Mouse (Mus musculus) liver, embryonic 12.5 days (tissue): ENCODE measurements around the gene Fam160b1. TPM values are rescaled to one million over a fixed set of nuclear protein-coding genes. Genes with fewer than 3 reads are reported as not detected.
A peak's percentile ranks its signal among the peaks of the same experiment; 100 is the strongest.

ENCODE experiments used
- ATAC-seq: fragments of 200-750 bp; cut with Nextera tagmentation; 2 replicates; pipeline ENCODE4 v1.8.0; 2017; ENCODE audit warnings: moderate number of reproducible peaks, mild to moderate bottlenecking, moderate library complexity
- H3K27ac ChIP-seq: fragments of 300-500 bp; sonication (generic); 2 replicates; pipeline ENCODE4 v1.5.1; 2016; ENCODE audit warnings: mild to moderate bottlenecking
- H3K27me3 ChIP-seq: fragments of 300-500 bp; sonication (generic); replicated peaks from 2 replicates; pipeline ENCODE4 v1.6.1; 2016; ENCODE audit warnings: mild to moderate bottlenecking, moderate library complexity
- H3K36me3 ChIP-seq: fragments of 300-500 bp; sonication (generic); 2 replicates; pipeline ENCODE4 v1.6.1; 2016; ENCODE audit warnings: mild to moderate bottlenecking, moderate library complexity
- H3K4me1 ChIP-seq: fragments of 300-500 bp; sonication (generic); 2 replicates; pipeline ENCODE4 v1.6.1; 2016
- H3K4me2 ChIP-seq: fragments of 300-500 bp; sonication (generic); 2 replicates; pipeline ENCODE4 v1.6.1; 2016; ENCODE audit warnings: mild to moderate bottlenecking, moderate library complexity
- H3K4me3 ChIP-seq: fragments of 300-500 bp; sonication (generic); 2 replicates; pipeline ENCODE4 v1.5.1; 2016; ENCODE audit warnings: mild to moderate bottlenecking, moderate library complexity
- H3K9ac ChIP-seq: fragments of 300-500 bp; sonication (generic); 2 replicates; pipeline ENCODE4 v1.6.1; 2016; ENCODE audit warnings: mild to moderate bottlenecking, moderate library complexity
- H3K9me3 ChIP-seq: fragments of 300-500 bp; sonication (generic); replicated peaks from 2 replicates; pipeline ENCODE4 v1.6.1; 2016; ENCODE audit warnings: mild to moderate bottlenecking, moderate library complexity
- WGBS: fragments of 180-500 bp; shearing (Covaris S2); methylation state at CpG from one replicate; pipeline ENCODE4 v1.1.7; 2016; ENCODE audit not compliant: insufficient replicate concordance; 5-methylcytosine and 5-hydroxymethylcytosine counted together
- polyA plus RNA-seq: library from polyadenylated mRNA; unstranded; fragments of >200 nt; fragmentation: Nextera tagmentation; extraction: Ambion mirVana; gene quantifications from 2 replicates; pipeline ENCODE4 v1.2.1, GENCODE M21; 2016

The Fam160b1 gene
- polyA plus RNA-seq, 1 experiment from 2014 or later = 9.5 TPM

GRCm38 (mm10) chr19:57327679-57328078 lies 32.8 kb upstream of the Fam160b1 start:
- Histone ChIP-seq H3K4me3 (no peak overlapping the region), H3K9ac (no peak overlapping the region), H3K9me3 (no peaks in the 10 kb centered on the region), H3K4me2 (no peak overlapping the region), H3K27me3 (peaks cover 8% of the 10 kb centered on the region; the same call in 1 of the 2 replicates), H3K4me1 (no peaks in the 10 kb centered on the region; the same call in 1 of the 2 replicates), H3K27ac (no peak overlapping the region), H3K36me3 (no peaks in the 10 kb centered on the region)
- no peak for ATAC-seq

- ATAC-seq = no peak
- no peak overlapping the region for H3K4me3 ChIP-seq
- WGBS = 91% methylated on average over 7 of the region's 7 CpGs
- H3K27ac ChIP-seq = no peak overlapping the region
- no peaks in the 10 kb centered on the region; the same call in 1 of the 2 replicates for H3K4me1 ChIP-seq
- H3K9me3 ChIP-seq = no peaks in the 10 kb centered on the region
- H3K27me3 ChIP-seq = peaks cover 8% of the 10 kb centered on the region; the same call in 1 of the 2 replicates
- H3K4me2 ChIP-seq = no peak overlapping the region
- no peaks in the 10 kb centered on the region for H3K36me3 ChIP-seq
- no peak overlapping the region for H3K9ac ChIP-seq
Measured at GRCm38 (mm10) chr19:57328269-57328668, 32.2 kb upstream of the Fam160b1 start.

DNA sequence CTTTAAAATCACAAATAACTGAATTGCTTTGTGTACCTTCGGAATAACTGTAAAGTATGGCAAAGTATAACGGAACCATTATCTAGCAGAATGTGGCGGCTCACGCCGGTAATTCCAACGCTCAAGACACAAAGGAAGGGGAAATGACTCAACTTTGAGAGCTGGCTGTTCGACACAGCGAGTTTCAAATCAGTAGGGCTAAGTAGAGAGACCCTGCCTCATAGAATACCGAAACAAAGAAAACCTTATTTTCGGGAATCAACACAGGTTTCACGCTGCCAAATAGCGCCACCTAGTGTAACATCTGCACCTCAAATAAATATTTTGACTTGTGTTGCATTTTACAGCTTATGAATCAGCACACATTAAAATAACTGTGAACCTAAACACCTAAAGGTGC lies 31.7 kb upstream of the Fam160b1 start:
- 0 out of 2 replicates have a peak, but pooled peaks cover 8% of the 10 kb centered on the region for H3K27me3 ChIP-seq

GRCm38 (mm10) chr19:57330309-57330708 lies 30.2 kb upstream of the Fam160b1 start:
- Histone ChIP-seq H3K9me3 (no peaks in the 10 kb centered on the region), H3K9ac (no peak overlapping the region), H3K27me3 (no peaks in the 10 kb centered on the region), H3K4me2 (no peak overlapping the region), H3K36me3 (no peaks in the 10 kb centered on the region), H3K4me3 (no peak overlapping the region), H3K27ac (no peak overlapping the region), H3K4me1 (no peaks in the 10 kb centered on the region; the same call in 1 of the 2 replicates)
- ATAC-seq = no peak
- WGBS = 60% methylated on average over 11 of the region's 11 CpGs

More for the DNA sequence above, 31.7 kb upstream of the Fam160b1 start:
- no peak overlapping the region for H3K27ac ChIP-seq
- peak overlapping the region; percentile 40 for H3K4me2 ChIP-seq
- no peaks in the 10 kb centered on the region for H3K9me3 ChIP-seq
- H3K9ac ChIP-seq = no peak overlapping the region
- 35% methylated on average over 12 of the region's 12 CpGs for WGBS
- no peak overlapping the region for H3K4me3 ChIP-seq
- ATAC-seq = no peak
- H3K4me1 ChIP-seq = no peaks in the 10 kb centered on the region; the same call in 1 of the 2 replicates
- no peaks in the 10 kb centered on the region for H3K36me3 ChIP-seq

GRCm38 (mm10) chr19:57331237-57331636 lies 29.2 kb upstream of the Fam160b1 start:
- H3K9me3 ChIP-seq = no peaks in the 10 kb centered on the region
- 65% methylated on average over 6 of the region's 6 CpGs for WGBS

DNA sequence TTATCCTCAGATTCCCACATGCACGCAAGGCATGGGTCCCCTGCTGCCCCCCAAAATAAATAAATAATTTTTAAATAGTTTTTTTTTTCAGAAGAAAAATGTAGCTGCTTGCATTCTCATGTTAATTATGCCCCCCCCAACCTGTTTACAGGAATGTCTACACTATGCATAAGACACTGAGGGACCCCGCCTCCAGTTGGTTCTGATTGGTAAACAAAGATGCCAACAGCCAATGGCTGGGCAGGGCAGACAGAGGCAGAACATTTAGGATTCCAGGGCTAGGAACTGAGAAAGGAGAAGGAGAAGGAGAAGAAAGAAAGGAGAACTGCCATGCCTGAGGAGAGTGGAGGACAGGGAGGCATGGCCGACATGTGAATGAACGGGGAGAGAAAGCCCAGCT lies 27.1 kb upstream of the Fam160b1 start:
- Histone ChIP-seq H3K4me1 (no peaks in the 10 kb centered on the region; the same call in 1 of the 2 replicates), H3K4me3 (no peak overlapping the region), H3K4me2 (no peak overlapping the region), H3K36me3 (no peaks in the 10 kb centered on the region), H3K27me3 (no peaks in the 10 kb centered on the region), H3K9ac (no peak overlapping the region), H3K27ac (no peak overlapping the region), H3K9me3 (no peaks in the 10 kb centered on the region)
- no peak for ATAC-seq
- WGBS = 74% methylated on average over 4 of the region's 4 CpGs

More at GRCm38 (mm10) chr19:57331237-57331636, 29.2 kb upstream of the Fam160b1 start:
- Histone ChIP-seq H3K36me3 (no peaks in the 10 kb centered on the region), H3K9ac (no peak overlapping the region), H3K4me3 (no peak overlapping the region), H3K4me2 (no peak overlapping the region), H3K4me1 (no peaks in the 10 kb centered on the region; the same call in 1 of the 2 replicates), H3K27ac (no peak overlapping the region), H3K27me3 (no peaks in the 10 kb centered on the region)
- no peak for ATAC-seq

DNA sequence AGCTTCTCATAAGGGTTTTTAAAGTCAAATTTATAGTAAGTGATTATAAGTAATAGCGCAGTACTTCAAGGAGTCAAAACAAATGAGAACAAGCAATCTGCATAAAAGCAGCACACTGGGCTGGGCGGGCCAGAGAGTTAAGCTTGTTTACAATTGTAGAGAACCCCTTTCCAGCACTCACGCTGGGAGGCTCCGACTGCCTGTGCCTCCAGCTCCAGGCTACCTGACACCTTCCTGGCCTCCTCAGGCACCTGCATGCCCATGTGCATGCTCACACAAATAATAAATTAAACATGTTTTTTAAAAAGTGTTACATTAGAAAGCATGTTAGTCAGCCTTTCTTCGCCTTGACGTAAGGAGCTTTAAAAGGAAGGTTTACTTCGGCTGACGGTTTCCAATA lies 25.3 kb upstream of the Fam160b1 start:
- H3K4me3 ChIP-seq = no peak overlapping the region
- 73% methylated on average over 8 of the region's 8 CpGs for WGBS
- no peaks in the 10 kb centered on the region for H3K36me3 ChIP-seq
- H3K27me3 ChIP-seq = no peaks in the 10 kb centered on the region
- no peak overlapping the region for H3K9ac ChIP-seq
- H3K4me2 ChIP-seq = no peak overlapping the region
- no peak overlapping the region for H3K27ac ChIP-seq
- H3K4me1 ChIP-seq = no peaks in the 10 kb centered on the region
- no peak for ATAC-seq
- H3K9me3 ChIP-seq = no peaks in the 10 kb centered on the region

GRCm38 (mm10) chr19:57339281-57339864 lies 21.1 kb upstream of the Fam160b1 start:
- H3K4me1 ChIP-seq = no peaks in the 10 kb centered on the region
- H3K9me3 ChIP-seq = no peaks in the 10 kb centered on the region
- ATAC-seq = no peak
- 66% methylated on average over 13 of the region's 13 CpGs for WGBS
- no peak overlapping the region for H3K4me2 ChIP-seq
- H3K27me3 ChIP-seq = no peaks in the 10 kb centered on the region
- no peaks in the 10 kb centered on the region for H3K36me3 ChIP-seq
- no peak overlapping the region for H3K4me3 ChIP-seq
- H3K27ac ChIP-seq = no peak overlapping the region
- no peak overlapping the region for H3K9ac ChIP-seq

- Histone ChIP-seq H3K36me3 (no peaks in the 10 kb centered on the region), H3K4me3 (no peak overlapping the region), H3K9me3 (peaks cover 2% of the 10 kb centered on the region), H3K27me3 (no peaks in the 10 kb centered on the region), H3K4me1 (no peaks in the 10 kb centered on the region), H3K27ac (no peak overlapping the region), H3K4me2 (no peak overlapping the region), H3K9ac (no peak overlapping the region)
- 62% methylated on average over 8 of the region's 8 CpGs for WGBS
- no peak for ATAC-seq
Measured at GRCm38 (mm10) chr19:57340900-57341742, 19.4 kb upstream of the Fam160b1 start.

GRCm38 (mm10) chr19:57343860-57344259 lies 16.6 kb upstream of the Fam160b1 start:
- H3K27me3 ChIP-seq = no peaks in the 10 kb centered on the region
- H3K9ac ChIP-seq = no peak overlapping the region
- no peak overlapping the region for H3K4me3 ChIP-seq
- H3K36me3 ChIP-seq = no peaks in the 10 kb centered on the region
- H3K4me1 ChIP-seq = no peaks in the 10 kb centered on the region
- WGBS = 37% methylated on average over 5 of the region's 5 CpGs
- peaks cover 19% of the 10 kb centered on the region for H3K9me3 ChIP-seq
- H3K27ac ChIP-seq = no peak overlapping the region
- no peak overlapping the region for H3K4me2 ChIP-seq
- no peak for ATAC-seq

DNA sequence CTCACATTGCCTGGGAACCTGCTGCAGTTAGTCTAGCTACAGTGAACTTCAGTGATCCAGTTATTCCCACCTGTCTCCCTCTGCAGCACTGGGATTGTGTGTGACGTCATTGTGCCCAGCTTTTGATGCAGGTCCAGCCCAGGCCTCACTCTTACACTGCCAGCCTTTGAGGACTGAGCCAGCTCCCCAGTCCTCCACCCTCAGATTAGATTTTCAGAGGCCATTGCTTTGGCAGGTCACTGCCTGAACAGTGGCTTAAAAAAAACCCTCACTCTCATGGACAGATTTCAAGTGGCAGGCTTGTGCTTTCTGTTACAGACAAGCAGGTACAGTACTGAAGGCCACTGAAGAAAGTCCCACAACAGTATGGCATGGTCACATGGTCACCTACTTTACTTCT lies 15.8 kb upstream of the Fam160b1 start:
- Histone ChIP-seq H3K9ac (no peak overlapping the region), H3K4me1 (no peaks in the 10 kb centered on the region), H3K36me3 (no peaks in the 10 kb centered on the region), H3K4me2 (no peak overlapping the region), H3K27ac (no peak overlapping the region), H3K27me3 (no peaks in the 10 kb centered on the region), H3K4me3 (no peak overlapping the region), H3K9me3 (peaks cover 19% of the 10 kb centered on the region)
- WGBS = 62% methylated on average over 1 of the region's 1 CpGs
- ATAC-seq = no peak

- no peak for ATAC-seq
- no peak overlapping the region for H3K27ac ChIP-seq
- no peaks in the 10 kb centered on the region for H3K27me3 ChIP-seq
- no peak overlapping the region for H3K9ac ChIP-seq
- no peaks in the 10 kb centered on the region for H3K36me3 ChIP-seq
- H3K4me2 ChIP-seq = no peak overlapping the region
- no peaks in the 10 kb centered on the region for H3K4me1 ChIP-seq
- peaks cover 19% of the 10 kb centered on the region for H3K9me3 ChIP-seq
- no peak overlapping the region for H3K4me3 ChIP-seq
Measured at GRCm38 (mm10) chr19:57349096-57349495, 11.4 kb upstream of the Fam160b1 start.
